Mouse (Mus musculus) olfactory bulb, adult 2 months (tissue): ENCODE results near the gene Cadm3. TPM values are rescaled to one million over a fixed set of nuclear protein-coding genes. Genes with fewer than 3 reads are reported as not detected.

Experiments used
- H3K27ac ChIP-seq: fragments of 200-500 bp; 2 replicates; pipeline ENCODE4 v1.5.1; 2012; ENCODE audit warnings: low read depth, low read length; ENCODE audit not compliant: insufficient read depth
- H3K4me1 ChIP-seq: fragments of 200-500 bp; 2 replicates; pipeline ENCODE4 v1.6.1; 2012; ENCODE audit warnings: low read length; ENCODE audit not compliant: control insufficient read depth, insufficient read depth
- H3K4me3 ChIP-seq: fragments of 200-500 bp; 2 replicates; pipeline ENCODE4 v1.5.1; 2012; ENCODE audit warnings: mild to moderate bottlenecking, low read depth, low read length, moderate library complexity; ENCODE audit not compliant: insufficient read depth
- CTCF ChIP-seq: fragments of 200-500 bp; IDR thresholded peaks from 2 replicates; pipeline ENCODE4 v1.5.1; 2012; ENCODE audit warnings: low read depth, mild to moderate bottlenecking, low read length, moderate library complexity; ENCODE audit not compliant: insufficient read depth
- POLR2A ChIP-seq: fragments of 200-500 bp; IDR thresholded peaks from 2 replicates; pipeline ENCODE4 v1.6.1; 2012; ENCODE audit warnings: mild to moderate bottlenecking, low read depth, low read length, moderate library complexity; ENCODE audit not compliant: insufficient read depth
- WGBS: fragments of 180-500 bp; shearing (Covaris S2); methylation state at CpG from one replicate; pipeline ENCODE4 v1.1.7; 2018; 5-methylcytosine and 5-hydroxymethylcytosine counted together
- polyA plus RNA-seq: library from polyadenylated mRNA; stranded (reverse); fragments of >200 nt; gene quantifications from 2 replicates; pipeline ENCODE4 v1.2.4, GENCODE M21; 2012; ENCODE audit warnings: low replicate concordance; ENCODE audit not compliant: missing spikeins, insufficient read depth, insufficient read length

Cadm3 gene
- polyA plus RNA-seq, 1 experiment, result not detected

GRCm38 (mm10) chr1:173363436-173363835 is 4.1 kb downstream of the Cadm3 start:
- WGBS, result 83% methylated on average over 2 of the region's 2 CpGs
- Histone ChIP-seq H3K27ac (no peak overlapping the region), H3K4me3 (no peak overlapping the region), H3K4me1 (peaks cover 14% of the 10 kb centered on the region)
- TF ChIP-seq POLR2A (no peak), CTCF (no peak)

- Histone ChIP-seq H3K4me3 (no peak overlapping the region), H3K4me1 (peaks cover 13% of the 10 kb centered on the region)
- TF ChIP-seq CTCF, result no peak
- no peak for TF ChIP-seq POLR2A
Observed at GRCm38 (mm10) chr1:173361651-173362050, 5.8 kb downstream of the Cadm3 start.

GRCm38 (mm10) chr1:173359590-173360290 is 7.8 kb downstream of the Cadm3 start:
- no peak for TF ChIP-seq POLR2A
- no peak for TF ChIP-seq CTCF
- 65% methylated on average over 4 of the region's 4 CpGs for WGBS
- H3K4me1 ChIP-seq, result peaks cover 9% of the 10 kb centered on the region
- no peak overlapping the region for H3K4me3 ChIP-seq
- no peak overlapping the region for H3K27ac ChIP-seq

More at GRCm38 (mm10) chr1:173361651-173362050, 5.8 kb downstream of the Cadm3 start:
- 70% methylated on average over 6 of the region's 6 CpGs for WGBS
- no peak overlapping the region for H3K27ac ChIP-seq

GRCm38 (mm10) chr1:173357799-173358198 is 9.7 kb downstream of the Cadm3 start:
- WGBS, result 20% methylated on average over 4 of the region's 4 CpGs
- peaks cover 9% of the 10 kb centered on the region for H3K4me1 ChIP-seq
- TF ChIP-seq POLR2A (no peak), CTCF (no peak)
- peak overlapping the region; percentile 50; the same call in 1 of the 2 replicates for H3K27ac ChIP-seq
- H3K4me3 ChIP-seq, result no peak overlapping the region

- WGBS, result 89% methylated on average over 2 of the region's 2 CpGs
- Histone ChIP-seq H3K4me1 (peaks cover 9% of the 10 kb centered on the region), H3K27ac (no peak overlapping the region), H3K4me3 (no peak overlapping the region)
- TF ChIP-seq POLR2A (no peak), CTCF (no peak)
Observed at GRCm38 (mm10) chr1:173356699-173357098, 10.8 kb downstream of the Cadm3 start.

GRCm38 (mm10) chr1:173355107-173355846 is 12.2 kb downstream of the Cadm3 start:
- Histone ChIP-seq H3K4me1 (peaks cover 12% of the 10 kb centered on the region), H3K27ac (peak overlapping the region; percentile 49), H3K4me3 (no peak overlapping the region)
- 46% methylated on average over 7 of the region's 7 CpGs for WGBS
- no peak for TF ChIP-seq CTCF
- TF ChIP-seq POLR2A, result no peak

GRCm38 (mm10) chr1:173350372-173350957 is 17.0 kb downstream of the Cadm3 start, which contains the start of gene Aim2:
Gene Aim2 (plus strand): TSS chr1:173350879.
- WGBS, result 18% methylated on average over 10 of the region's 10 CpGs
- Histone ChIP-seq H3K4me1 (peaks cover 15% of the 10 kb centered on the region), H3K27ac (no peak within 1 kb of the TSS), H3K4me3 (no peak within 1 kb of the TSS)
- no peak for TF ChIP-seq CTCF
- TF ChIP-seq POLR2A, result no peak

GRCm38 (mm10) chr1:173349946-173350345 is 17.5 kb downstream of the Cadm3 start:
- H3K4me3 ChIP-seq, result no peak overlapping the region

GRCm38 (mm10) chr1:173349192-173349591 is 18.3 kb downstream of the Cadm3 start:
- WGBS, result 83% methylated on average over 5 of the region's 5 CpGs
- Histone ChIP-seq H3K27ac (no peak overlapping the region), H3K4me1 (peaks cover 16% of the 10 kb centered on the region), H3K4me3 (no peak overlapping the region)
- TF ChIP-seq POLR2A, result no peak
- no peak for TF ChIP-seq CTCF

More at GRCm38 (mm10) chr1:173349946-173350345, 17.5 kb downstream of the Cadm3 start:
- no peak for TF ChIP-seq POLR2A
- no peak for TF ChIP-seq CTCF
- H3K27ac ChIP-seq, result no peak overlapping the region
- 8% methylated on average over 6 of the region's 6 CpGs for WGBS
- peaks cover 15% of the 10 kb centered on the region for H3K4me1 ChIP-seq
